Mouse (Mus musculus) heart, embryonic 16.5 days (tissue): ENCODE measurements at regions not wholly inside any gene's neighbourhood (a gene's known extent, or its start where the extent isn't known, plus 50 kb on each side); places are given as distances from the start of the nearest gene placed in this dataset.

ENCODE experiments used
- ATAC-seq: fragments of 200-750 bp; cut with Nextera tagmentation; replicated peaks from 2 replicates; pipeline ENCODE4 v1.8.0; 2017; ENCODE audit warnings: moderate number of reproducible peaks; ENCODE audit not compliant: insufficient read depth, low FRiP score; ENCODE audit errors: extremely low read depth
- H3K27ac ChIP-seq: fragments of 300-500 bp; sonication (generic); 2 replicates; pipeline ENCODE4 v1.5.1; 2014; ENCODE audit warnings: mild to moderate bottlenecking, low read length, control low read depth, moderate library complexity
- H3K27me3 ChIP-seq: fragments of 300-500 bp; sonication (generic); 2 replicates; pipeline ENCODE4 v1.6.1; 2014; ENCODE audit warnings: low read length, mixed read lengths; ENCODE audit not compliant: control insufficient read depth, insufficient read depth
- H3K36me3 ChIP-seq: fragments of 300-500 bp; sonication (generic); 2 replicates; pipeline ENCODE4 v1.6.1; 2014; ENCODE audit not compliant: control insufficient read depth, insufficient read depth
- H3K4me1 ChIP-seq: fragments of 300-500 bp; sonication (generic); 2 replicates; pipeline ENCODE4 v1.6.1; 2014; ENCODE audit warnings: low read length, mixed read lengths; ENCODE audit not compliant: control insufficient read depth, insufficient read depth
- H3K4me2 ChIP-seq: fragments of 300-500 bp; sonication (generic); 2 replicates; pipeline ENCODE4 v1.6.1; 2014; ENCODE audit warnings: low read depth, mild to moderate bottlenecking, control low read depth, low read length
- H3K4me3 ChIP-seq: fragments of 300-500 bp; sonication (generic); 2 replicates; pipeline ENCODE4 v1.5.1; 2014; ENCODE audit warnings: mild to moderate bottlenecking, control low read depth, low read length
- H3K9ac ChIP-seq: fragments of 300-500 bp; sonication (generic); 2 replicates; pipeline ENCODE4 v1.6.1; 2014; ENCODE audit warnings: low read length, control low read depth
- H3K9me3 ChIP-seq: fragments of 300-500 bp; sonication (generic); replicated peaks from 2 replicates; pipeline ENCODE4 v1.6.1; 2016; ENCODE audit warnings: low read length; ENCODE audit not compliant: control insufficient read depth
- WGBS: fragments of 180-500 bp; shearing (Covaris S2); extraction: QIAGEN DNeasy Blood & Tissue Kit; methylation state at CpG from one replicate; pipeline ENCODE4 v1.1.7; 2014; 5-methylcytosine and 5-hydroxymethylcytosine counted together

GRCm38 (mm10) chr5:45301120-45301519 is 148.9 kb downstream of the Qdpr start:
- 52% methylated on average over 1 of the region's 1 CpGs for WGBS
- ATAC-seq, result no peak
- Histone ChIP-seq H3K36me3 (no peaks in the 10 kb centered on the region), H3K4me2 (no peak overlapping the region), H3K27me3 (no peaks in the 10 kb centered on the region), H3K27ac (peak overlapping the region; percentile 9; the same call in 1 of the 2 replicates), H3K4me3 (no peak overlapping the region), H3K9me3 (no peaks in the 10 kb centered on the region), H3K4me1 (no peaks in the 10 kb centered on the region), H3K9ac (no peak overlapping the region)

DNA sequence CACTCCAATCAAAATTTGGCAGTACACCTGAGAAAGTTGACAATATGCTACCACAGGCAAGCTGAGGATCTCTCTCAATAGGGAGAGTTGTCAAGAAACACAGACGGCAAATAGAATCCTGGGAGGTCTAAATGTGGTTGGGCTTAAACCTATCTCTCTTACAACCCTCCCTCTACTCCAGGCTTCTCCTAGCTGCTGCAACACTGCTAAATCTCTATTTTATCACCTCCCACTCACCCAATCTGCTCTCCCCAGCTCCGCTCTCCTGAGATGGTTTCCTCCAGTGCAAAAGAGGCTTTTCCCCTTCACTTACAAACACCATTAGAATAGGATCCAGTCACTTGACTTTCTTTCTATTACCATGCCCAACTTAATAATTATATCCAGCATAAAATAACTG is 151.2 kb downstream of the Qdpr start:
- ATAC-seq, result no peak
- H3K4me1 ChIP-seq, result no peaks in the 10 kb centered on the region
- no peaks in the 10 kb centered on the region for H3K27me3 ChIP-seq
- no peak overlapping the region for H3K9ac ChIP-seq
- no peak overlapping the region for H3K4me2 ChIP-seq
- WGBS, result 28% methylated on average over 2 of the region's 2 CpGs
- no peaks in the 10 kb centered on the region for H3K9me3 ChIP-seq
- H3K36me3 ChIP-seq, result no peaks in the 10 kb centered on the region
- H3K4me3 ChIP-seq, result no peak overlapping the region
- H3K27ac ChIP-seq, result no peak overlapping the region

- Histone ChIP-seq H3K9ac (no peak overlapping the region), H3K9me3 (no peaks in the 10 kb centered on the region), H3K4me2 (no peak overlapping the region), H3K36me3 (no peaks in the 10 kb centered on the region), H3K27me3 (no peaks in the 10 kb centered on the region), H3K27ac (no peak overlapping the region), H3K4me1 (no peaks in the 10 kb centered on the region), H3K4me3 (no peak overlapping the region)
- WGBS, result 35% methylated on average over 4 of the region's 4 CpGs
- no peak for ATAC-seq
Observed at GRCm38 (mm10) chr5:45295134-45295533, 154.9 kb downstream of the Qdpr start.

GRCm38 (mm10) chr5:45292833-45293546 is 157.0 kb downstream of the Qdpr start:
- H3K27me3 ChIP-seq, result no peaks in the 10 kb centered on the region
- H3K4me3 ChIP-seq, result no peak overlapping the region
- no peaks in the 10 kb centered on the region for H3K9me3 ChIP-seq
- H3K4me2 ChIP-seq, result no peak overlapping the region
- WGBS, result 62% methylated on average over 9 of the region's 9 CpGs
- no peaks in the 10 kb centered on the region for H3K36me3 ChIP-seq
- no peak for ATAC-seq
- no peaks in the 10 kb centered on the region for H3K4me1 ChIP-seq
- no peak overlapping the region for H3K9ac ChIP-seq
- H3K27ac ChIP-seq, result peak overlapping the region; percentile 36; the same call in 1 of the 2 replicates

GRCm38 (mm10) chr5:45292383-45292782 is 157.7 kb downstream of the Qdpr start:
- no peaks in the 10 kb centered on the region for H3K9me3 ChIP-seq
- no peak overlapping the region for H3K4me2 ChIP-seq
- H3K4me1 ChIP-seq, result no peaks in the 10 kb centered on the region
- ATAC-seq, result peak; percentile 81; the same call in 1 of the 2 replicates
- H3K27me3 ChIP-seq, result no peaks in the 10 kb centered on the region
- no peak overlapping the region for H3K9ac ChIP-seq
- H3K27ac ChIP-seq, result peak overlapping the region; percentile 36; the same call in 1 of the 2 replicates
- no peaks in the 10 kb centered on the region for H3K36me3 ChIP-seq
- 54% methylated on average over 1 of the region's 1 CpGs for WGBS
- H3K4me3 ChIP-seq, result no peak overlapping the region

GRCm38 (mm10) chr5:45291752-45292151 is 158.3 kb downstream of the Qdpr start:
- H3K4me1 ChIP-seq, result no peaks in the 10 kb centered on the region
- no peak overlapping the region for H3K4me2 ChIP-seq
- 94% methylated on average over 1 of the region's 1 CpGs for WGBS
- H3K27ac ChIP-seq, result no peak overlapping the region
- no peak overlapping the region for H3K9ac ChIP-seq
- no peaks in the 10 kb centered on the region for H3K36me3 ChIP-seq
- no peaks in the 10 kb centered on the region for H3K9me3 ChIP-seq
- no peak overlapping the region for H3K4me3 ChIP-seq
- H3K27me3 ChIP-seq, result no peaks in the 10 kb centered on the region
- ATAC-seq, result no peak

DNA sequence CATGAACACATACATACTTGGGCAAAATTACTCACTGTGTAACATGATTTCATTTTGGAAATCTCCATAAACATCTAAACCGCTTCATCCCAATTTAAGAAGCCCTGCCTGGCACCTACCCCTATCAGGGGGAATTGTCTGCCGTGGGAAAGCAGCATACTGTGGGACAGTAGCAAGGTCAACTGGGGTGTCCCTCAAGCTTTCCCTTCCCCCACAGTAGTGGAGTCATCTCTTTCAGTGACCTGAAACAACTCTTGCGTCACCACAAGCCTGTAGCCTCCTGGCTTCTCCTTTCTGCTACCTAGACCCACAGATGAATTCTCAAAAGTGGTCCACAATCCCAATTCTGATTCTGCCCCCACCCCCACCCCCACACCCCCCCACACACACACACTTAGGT is 158.8 kb downstream of the Qdpr start:
- H3K27ac ChIP-seq, result no peak overlapping the region
- H3K4me2 ChIP-seq, result no peak overlapping the region
- no peak for ATAC-seq
- no peaks in the 10 kb centered on the region for H3K9me3 ChIP-seq
- H3K4me3 ChIP-seq, result no peak overlapping the region
- no peaks in the 10 kb centered on the region for H3K4me1 ChIP-seq
- H3K36me3 ChIP-seq, result no peaks in the 10 kb centered on the region
- 73% methylated on average over 3 of the region's 3 CpGs for WGBS
- no peaks in the 10 kb centered on the region for H3K27me3 ChIP-seq
- no peak overlapping the region for H3K9ac ChIP-seq

DNA sequence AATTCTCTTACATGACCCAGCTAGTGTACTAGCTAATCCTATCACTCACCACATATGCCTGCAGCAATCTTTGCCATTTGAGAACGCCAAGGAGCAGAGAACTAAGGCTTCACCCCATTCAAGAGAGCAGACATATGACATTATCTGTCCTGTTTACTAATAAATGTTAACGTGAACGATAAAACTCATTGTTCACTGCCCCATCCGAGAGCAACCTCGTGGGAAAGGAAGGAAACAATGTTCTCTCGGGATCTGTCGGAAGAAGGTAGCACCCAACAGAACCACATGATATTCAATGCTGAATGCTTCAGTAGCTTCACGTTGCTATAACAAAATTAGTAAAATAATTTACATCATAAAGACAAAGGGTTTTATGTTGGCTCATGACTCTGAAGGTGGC is 163.6 kb downstream of the Qdpr start:
- WGBS, result 74% methylated on average over 8 of the region's 8 CpGs
- ATAC-seq, result no peak
- no peaks in the 10 kb centered on the region for H3K9me3 ChIP-seq

DNA sequence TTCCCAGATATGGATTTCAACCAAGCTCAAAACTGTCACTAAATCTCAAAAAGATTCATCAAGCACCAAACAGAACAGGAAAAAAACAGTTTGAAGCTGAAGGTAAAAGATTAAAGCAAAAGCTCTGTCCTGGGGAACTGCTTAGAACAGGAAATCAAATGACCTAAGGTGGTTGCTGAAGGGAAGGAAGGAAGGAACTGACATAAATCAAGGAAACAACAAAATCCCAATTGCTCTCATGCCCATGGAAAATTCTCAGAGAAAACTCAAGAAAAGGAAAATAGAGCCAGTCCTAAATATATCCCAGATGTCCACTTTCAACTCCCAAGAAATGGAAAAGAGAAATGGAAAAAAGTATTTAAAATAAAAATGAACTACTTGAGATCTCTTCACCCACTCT is 165.4 kb downstream of the Qdpr start:
- H3K27ac ChIP-seq, result peak overlapping the region; percentile 63
- no peaks in the 10 kb centered on the region for H3K27me3 ChIP-seq
- ATAC-seq, result no peak
- no peak overlapping the region for H3K4me3 ChIP-seq
- H3K9ac ChIP-seq, result no peak overlapping the region
- H3K9me3 ChIP-seq, result no peaks in the 10 kb centered on the region
- H3K4me1 ChIP-seq, result no peaks in the 10 kb centered on the region
- no peak overlapping the region for H3K4me2 ChIP-seq
- no peaks in the 10 kb centered on the region for H3K36me3 ChIP-seq

More for the DNA sequence above, 163.6 kb downstream of the Qdpr start:
- Histone ChIP-seq H3K4me1 (no peaks in the 10 kb centered on the region), H3K4me3 (no peak overlapping the region), H3K4me2 (no peak overlapping the region), H3K27me3 (no peaks in the 10 kb centered on the region), H3K27ac (no peak overlapping the region), H3K9ac (no peak overlapping the region), H3K36me3 (no peaks in the 10 kb centered on the region)
